Mouse (Mus musculus) thymus, postnatal 14 days (tissue): ENCODE data around the gene Mfrp.

ENCODE experiments used
- DNase-seq: peaks from one replicate; pipeline ENCODE4 v3.0.0; 2021

Mfrp gene

GRCm38 (mm10) chr9:44132200-44132599, 30.7 kb downstream of the Mfrp start:
- no peak for DNase-seq

GRCm38 (mm10) chr9:44133287-44133686, 31.8 kb downstream of the Mfrp start:
- DNase-seq, result no peak

GRCm38 (mm10) chr9:44134101-44134850, 32.7 kb downstream of the Mfrp start, which contains the start of gene Mcam:
Mcam (plus strand) TSS chr9:44134469.
- DNase-seq, result peak; percentile 64

GRCm38 (mm10) chr9:44134851-44135730, 33.6 kb downstream of the Mfrp start:
- peak; percentile 71 for DNase-seq

GRCm38 (mm10) chr9:44135731-44136411, 34.3 kb downstream of the Mfrp start:
- DNase-seq, result no peak

- no peak for DNase-seq
Measured at GRCm38 (mm10) chr9:44137846-44138245, 36.3 kb downstream of the Mfrp start.

- DNase-seq, result no peak
Measured at GRCm38 (mm10) chr9:44141951-44142350, 40.4 kb downstream of the Mfrp start.

- no peak for DNase-seq
Measured at GRCm38 (mm10) chr9:44143421-44143820, 41.9 kb downstream of the Mfrp start.

- no peak for DNase-seq
Measured at GRCm38 (mm10) chr9:44144023-44144717, 42.6 kb downstream of the Mfrp start.

GRCm38 (mm10) chr9:44144718-44145060, 43.2 kb downstream of the Mfrp start:
- no peak for DNase-seq

GRCm38 (mm10) chr9:44147290-44147689, 45.8 kb downstream of the Mfrp start:
- DNase-seq, result peak; percentile 40
